Mouse (Mus musculus): ENCODE measurements at regions not wholly inside any gene's neighbourhood (a gene's known extent, or its start where the extent isn't known, plus 50 kb on each side); places are given as distances from the start of the nearest gene placed in this dataset.

DNA sequence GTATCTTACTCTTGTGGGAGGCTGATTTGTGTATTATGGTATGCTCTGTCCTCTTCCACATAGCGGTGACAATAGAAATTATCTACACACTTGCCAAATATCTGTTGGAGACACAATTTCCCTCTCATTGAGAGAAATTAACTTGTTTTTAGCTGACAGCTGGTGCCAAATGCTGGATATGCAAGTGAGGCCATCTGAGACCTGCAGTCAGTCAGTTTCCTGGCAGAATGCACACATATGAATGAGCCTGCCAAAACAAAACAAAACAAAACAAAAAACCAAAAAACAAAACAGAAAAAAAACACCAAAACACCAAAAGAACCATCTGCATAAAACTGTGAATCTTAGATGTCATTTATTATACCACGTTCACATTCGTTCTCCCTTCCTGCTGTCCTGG is 233.7 kb upstream of the Gm12728 start:
- no peak for DNase-seq (ENCODE audit: low spot score in 2 of 2)

DNA sequence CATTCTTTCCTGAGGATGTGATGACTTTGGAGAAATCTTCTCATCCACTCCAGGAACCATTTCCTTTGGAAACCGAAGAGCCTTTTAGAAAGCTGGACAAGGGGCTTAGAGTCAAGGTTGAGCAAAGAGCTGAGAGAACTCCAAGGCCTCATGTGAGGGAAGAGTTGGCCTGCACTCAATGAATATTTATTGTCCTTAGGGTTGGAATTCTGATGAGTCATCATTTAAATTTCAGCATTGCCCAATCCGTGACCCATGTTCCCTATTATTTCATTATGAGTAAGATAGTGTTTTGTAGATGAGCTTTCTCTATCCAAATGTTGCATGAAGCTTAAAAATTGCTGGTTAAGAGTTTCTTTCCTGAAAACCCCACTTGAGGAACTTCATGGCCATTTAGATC is 232.3 kb upstream of the Gm12728 start:
- DNase-seq (ENCODE audit: low spot score in 2 of 2) = no peak

DNA sequence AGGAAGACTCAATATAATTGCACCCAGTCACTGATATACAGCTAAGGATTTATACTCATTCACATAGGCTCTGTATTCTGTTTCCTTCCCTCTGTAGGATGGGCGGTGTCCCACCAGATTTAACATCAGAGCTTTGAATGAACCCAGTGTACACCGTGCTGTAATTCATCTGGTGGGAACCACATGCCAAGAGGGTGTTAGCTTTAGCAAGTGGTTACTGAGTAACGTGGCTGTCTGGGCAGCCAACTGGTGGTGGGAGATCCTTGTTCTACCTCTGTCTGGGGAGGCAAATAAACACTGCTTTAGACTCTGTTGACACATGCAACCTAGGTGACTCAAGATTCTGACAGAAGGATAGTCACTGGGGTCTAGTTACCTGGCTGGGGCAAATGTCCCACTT is 229.6 kb upstream of the Gm12728 start:
- no peak for DNase-seq (ENCODE audit: low spot score in 2 of 2)

DNA sequence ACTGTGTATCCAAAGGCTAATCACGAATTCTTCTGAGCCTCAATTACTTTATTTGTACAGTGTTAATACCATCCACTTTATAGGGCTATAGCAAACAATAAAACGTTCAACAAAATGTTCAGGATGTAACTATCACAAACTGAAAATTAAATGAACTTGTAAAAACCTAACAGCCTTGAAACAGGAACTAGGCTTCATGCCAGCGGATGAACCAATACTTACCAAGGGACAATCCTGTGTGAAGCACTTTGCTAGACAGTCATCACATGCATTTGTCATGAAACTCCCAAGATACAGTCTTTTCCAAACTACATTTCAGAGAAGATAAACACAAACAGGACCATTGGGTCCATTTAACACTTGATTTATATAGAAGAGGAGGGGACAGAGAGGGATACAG is 228.9 kb upstream of the Gm12728 start:
- DNase-seq (ENCODE audit: low spot score in 2 of 2) = no peak

DNA sequence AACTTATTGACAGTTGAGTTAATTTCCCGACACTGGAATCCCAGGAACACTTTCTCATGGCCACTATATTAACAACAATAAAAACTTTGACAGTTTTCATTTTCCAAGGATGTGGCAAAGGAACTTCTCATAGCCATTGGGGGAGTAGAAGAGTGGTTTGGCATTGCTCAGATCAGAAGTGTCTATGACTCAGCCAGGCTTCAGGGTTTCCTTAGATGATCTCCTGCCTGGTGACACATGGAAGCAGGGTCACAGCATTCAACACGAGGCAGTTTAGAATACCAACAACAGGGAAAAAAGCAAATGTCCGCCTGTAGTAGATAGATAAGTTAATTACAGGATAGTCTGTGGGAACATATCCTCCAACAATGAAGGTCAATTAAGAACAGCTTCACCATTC is 228.1 kb upstream of the Gm12728 start:
- no peak for DNase-seq (ENCODE audit: low spot score in 2 of 2)

DNA sequence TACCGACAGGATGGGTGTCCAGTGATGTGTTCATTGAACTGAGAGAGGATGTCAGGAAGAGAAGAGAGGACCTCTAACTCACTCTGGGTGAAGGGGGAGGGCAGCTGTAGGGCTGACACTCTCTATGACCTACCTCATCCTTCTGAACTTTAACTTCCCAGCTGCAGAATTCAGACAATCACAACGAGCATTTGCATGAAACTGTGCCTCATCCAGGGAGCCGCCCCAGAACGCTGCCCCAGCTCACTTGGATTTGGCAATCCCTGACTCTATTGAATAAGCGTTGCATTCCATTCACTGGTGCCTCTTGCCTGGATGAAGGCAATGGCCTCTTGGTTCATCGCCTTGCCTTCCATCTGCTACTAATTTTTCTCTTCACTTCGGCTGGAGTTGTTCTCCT is 223.9 kb upstream of the Gm12728 start:
- DNase-seq (ENCODE audit: low spot score in 2 of 2) = no peak

DNA sequence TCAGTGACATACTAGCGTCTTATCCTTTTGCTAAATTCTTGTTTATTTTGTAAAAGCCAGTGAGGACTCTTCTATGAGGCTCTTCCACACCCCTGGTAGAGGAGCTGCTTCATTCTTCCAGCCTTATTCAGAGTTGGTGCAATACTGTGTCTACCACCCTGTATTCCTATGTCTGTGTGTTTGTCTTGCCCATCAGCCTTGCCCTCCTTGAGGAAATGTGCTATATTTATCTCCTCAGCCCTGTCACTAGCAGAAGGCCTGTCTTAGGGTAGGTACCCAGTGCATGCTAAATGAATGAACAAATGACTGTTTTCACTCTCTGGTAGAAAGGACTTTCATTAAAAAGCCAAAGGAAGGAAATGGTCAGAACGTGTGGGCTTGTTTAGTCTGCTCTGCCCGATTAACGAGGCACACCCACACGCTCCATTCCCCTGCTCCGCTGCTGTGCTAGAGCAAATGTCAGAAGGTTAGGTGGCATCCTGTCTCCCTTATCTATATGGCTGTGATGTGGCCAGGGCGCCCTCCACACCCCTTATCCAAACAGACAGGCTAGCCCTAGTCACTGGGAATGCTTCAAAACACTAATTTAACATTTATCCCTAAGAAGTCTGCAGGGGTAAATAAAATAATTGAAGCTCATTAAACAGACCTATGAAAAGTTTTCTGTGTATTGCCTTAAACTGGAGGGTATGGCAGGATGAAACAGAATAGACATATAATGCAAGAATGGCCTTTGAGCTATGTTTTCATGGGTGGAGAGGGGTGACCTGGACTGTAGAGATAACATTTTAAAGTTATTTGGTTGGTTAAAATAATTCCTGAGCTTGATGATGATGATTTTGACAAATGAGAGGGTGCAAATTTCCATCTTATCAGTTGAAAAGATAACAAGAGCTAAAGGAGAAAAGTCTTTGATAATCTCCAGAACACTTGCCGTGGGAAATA is 222.9 kb upstream of the Gm12728 start:
- DNase-seq (ENCODE audit: low spot score in 2 of 2) = no peak

DNA sequence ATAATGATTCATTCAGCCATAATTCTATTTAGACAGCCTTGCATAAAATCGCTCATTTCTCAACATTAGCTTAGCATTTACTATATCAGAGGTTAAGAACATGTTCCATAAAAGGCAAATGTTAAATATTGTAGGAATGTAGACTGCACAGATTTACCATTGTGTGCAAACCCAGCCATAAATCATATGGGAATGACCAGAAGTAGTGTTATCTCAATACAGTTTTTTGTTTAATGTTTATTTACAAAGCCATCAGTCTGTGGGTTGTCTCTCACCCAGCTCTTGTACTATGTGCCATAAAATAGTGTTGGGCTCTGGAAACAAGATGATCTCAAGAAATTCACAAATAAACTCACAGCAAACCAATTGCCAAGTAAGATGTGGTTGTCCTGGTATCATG is 220.0 kb upstream of the Gm12728 start:
- DNase-seq (ENCODE audit: low spot score in 2 of 2) = no peak

DNA sequence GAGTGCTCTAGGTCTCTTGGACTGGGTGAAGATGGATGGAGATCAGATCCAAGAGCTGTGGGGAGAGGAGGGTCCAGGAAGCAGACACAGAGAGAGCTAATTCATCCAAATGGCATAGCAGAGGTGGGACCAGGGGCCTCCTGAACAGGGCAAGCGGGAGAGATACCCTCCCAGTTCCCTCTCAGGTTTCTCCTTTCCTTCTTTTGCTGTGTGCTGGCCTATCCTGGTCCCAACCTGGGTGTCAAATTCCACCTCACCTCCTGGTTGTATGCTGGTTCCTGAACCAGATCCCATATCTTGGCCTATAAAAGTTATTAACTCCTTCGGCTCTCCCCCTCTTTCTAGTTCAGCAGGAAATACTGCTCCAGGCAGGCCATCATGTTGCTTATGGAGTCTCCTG is 214.1 kb upstream of the Gm12728 start:
- DNase-seq (ENCODE audit: low spot score in 2 of 2) = no peak

DNA sequence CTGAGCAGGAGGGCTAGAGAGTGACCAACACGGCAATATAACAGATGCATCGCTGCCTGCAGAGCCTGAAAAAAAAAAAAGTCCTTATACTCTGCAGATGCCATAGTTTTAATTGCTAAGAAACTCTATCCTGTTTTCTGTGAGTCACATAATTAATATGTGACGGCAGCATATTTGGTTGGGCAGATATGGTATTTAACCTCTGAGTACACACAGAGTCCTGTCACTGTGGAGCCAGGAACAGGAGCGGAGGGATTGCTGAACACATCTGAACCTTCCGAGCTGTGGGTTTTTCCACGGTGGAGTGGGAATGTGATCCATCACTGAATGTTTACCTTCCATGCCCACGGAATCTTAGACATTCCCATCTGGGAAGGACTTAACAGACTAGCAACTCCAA is 208.7 kb upstream of the Gm12728 start:
- no peak for DNase-seq (ENCODE audit: low spot score in 2 of 2)

DNA sequence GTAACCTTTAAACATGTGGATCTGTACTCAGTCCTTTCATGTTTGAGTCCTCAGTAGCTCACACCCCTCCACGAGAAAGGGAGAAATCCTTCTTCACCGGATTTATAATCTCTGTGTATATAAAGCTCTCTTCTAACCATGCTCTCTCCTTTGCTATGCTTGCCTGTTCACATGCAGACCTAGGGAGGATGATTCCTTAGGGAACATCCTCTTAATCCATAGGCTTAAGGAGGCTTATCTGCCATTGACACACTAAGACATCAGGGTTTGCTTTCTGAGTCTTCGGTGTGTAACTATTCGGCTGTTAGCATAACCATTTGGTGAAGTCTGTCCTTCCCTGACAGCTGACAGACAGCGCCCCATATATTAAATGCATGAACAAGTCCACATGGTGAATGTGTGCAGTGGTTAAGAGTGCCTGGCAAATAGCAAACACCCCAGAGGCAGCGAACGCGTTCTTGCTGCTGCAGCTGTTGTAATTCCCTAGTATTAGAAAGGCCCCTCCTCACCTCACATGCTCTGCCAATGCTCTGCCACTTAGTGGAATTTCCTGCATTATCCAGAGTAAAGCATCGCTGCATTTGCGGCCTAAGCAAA is 205.2 kb upstream of the Gm12728 start:
- no peak for DNase-seq (ENCODE audit: low spot score in 2 of 2)

DNA sequence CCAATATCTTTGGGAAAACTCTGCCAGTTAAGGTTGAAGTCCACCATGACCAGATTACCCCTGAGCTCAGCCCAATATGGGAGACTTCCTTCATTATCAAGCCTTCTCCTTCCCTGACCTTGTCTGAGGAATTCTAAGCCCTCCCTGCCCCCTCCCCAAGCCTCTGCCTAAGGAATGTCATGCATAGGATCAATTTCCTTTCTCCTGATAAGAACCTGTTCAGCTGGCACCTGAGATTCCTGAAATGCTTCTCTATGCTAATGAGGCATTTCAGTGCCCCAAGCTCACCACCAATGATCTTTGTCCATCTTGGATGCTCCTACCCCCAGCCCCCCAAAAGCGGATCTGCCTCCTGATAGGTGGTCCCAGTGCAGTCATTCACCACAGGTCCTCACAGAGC is 186.0 kb upstream of the Gm12728 start:
- no peak for DNase-seq (ENCODE audit: low spot score in 2 of 2)

DNA sequence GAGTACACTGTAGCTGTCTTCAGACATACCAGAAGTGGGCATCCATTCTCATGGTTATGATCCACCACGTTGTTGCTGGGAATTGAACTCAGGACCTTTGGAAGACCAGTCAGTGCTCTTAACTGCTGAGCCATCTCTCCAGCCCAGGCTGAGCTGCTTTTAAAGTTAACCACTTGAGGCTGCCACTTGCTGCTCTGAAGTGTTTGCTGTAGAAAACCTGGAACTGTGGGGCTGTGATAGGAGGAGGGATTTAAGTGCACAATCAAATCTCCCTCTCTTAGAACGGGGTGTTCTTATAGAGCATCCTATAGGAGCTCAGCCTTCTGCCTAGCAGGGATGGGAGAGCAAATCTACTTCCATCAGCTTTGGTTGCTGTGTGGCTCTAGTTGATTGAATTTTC is 185.1 kb upstream of the Gm12728 start:
- DNase-seq (ENCODE audit: low spot score in 2 of 2) = no peak

DNA sequence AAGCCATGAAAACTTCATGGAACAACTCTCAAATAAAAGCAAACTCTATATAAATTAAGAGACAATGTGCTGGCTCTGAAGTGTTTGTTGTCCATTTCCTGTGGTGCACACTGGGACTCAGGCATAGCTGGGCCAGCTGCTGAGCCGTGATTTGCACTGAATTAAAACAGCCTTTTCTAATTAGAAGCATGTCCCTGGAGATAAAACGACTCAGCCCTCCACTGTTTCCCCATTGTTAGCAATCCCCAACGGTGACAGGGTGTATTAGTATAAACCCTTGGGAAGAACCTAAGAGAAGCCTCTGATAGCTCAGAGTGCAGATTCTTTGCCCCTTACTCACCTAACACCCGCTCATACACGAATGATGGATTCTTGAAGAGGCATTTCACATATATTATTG is 182.9 kb upstream of the Gm12728 start:
- DNase-seq (ENCODE audit: low spot score in 2 of 2) = no peak

DNA sequence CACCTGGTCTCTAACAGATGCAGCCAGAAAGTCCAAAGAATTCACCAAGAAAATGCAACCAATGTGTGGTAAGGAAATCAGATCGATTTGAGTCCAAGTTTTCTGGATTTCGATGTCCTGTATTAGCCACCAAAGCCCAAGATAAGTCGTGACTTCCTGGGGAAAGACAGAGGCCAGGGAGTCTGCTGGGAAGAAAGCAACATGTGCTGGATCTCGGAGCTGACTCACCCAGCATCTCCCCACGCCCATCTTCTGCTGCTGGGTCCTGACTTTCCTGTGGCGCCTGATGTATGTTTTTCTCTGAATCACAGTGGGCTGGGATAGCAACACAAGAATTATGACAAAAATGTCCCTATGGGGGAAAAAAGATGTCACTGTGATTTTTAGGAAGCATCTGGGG is 178.8 kb upstream of the Gm12728 start:
- DNase-seq (ENCODE audit: low spot score in 2 of 2) = no peak

DNA sequence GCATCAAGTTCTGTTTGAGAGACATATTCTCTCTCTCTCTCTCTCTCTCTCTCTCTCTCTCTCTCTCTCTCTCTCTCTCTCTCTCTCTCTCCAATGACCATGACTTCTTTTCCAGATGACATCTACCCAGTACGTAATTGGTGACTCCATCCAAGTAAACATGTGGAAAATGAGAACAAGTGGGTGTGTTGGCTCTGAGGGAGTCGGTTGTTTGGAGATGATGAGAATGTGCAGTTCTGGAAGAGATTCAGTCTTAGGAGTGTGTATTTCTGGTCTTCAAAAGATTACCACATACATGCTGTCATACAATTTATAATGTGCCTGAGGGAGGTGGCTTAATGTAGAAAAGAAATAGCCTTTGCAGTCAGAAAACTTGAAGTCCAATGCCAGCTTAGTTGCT is 175.3 kb upstream of the Gm12728 start:
- DNase-seq (ENCODE audit: low spot score in 2 of 2) = no peak

DNA sequence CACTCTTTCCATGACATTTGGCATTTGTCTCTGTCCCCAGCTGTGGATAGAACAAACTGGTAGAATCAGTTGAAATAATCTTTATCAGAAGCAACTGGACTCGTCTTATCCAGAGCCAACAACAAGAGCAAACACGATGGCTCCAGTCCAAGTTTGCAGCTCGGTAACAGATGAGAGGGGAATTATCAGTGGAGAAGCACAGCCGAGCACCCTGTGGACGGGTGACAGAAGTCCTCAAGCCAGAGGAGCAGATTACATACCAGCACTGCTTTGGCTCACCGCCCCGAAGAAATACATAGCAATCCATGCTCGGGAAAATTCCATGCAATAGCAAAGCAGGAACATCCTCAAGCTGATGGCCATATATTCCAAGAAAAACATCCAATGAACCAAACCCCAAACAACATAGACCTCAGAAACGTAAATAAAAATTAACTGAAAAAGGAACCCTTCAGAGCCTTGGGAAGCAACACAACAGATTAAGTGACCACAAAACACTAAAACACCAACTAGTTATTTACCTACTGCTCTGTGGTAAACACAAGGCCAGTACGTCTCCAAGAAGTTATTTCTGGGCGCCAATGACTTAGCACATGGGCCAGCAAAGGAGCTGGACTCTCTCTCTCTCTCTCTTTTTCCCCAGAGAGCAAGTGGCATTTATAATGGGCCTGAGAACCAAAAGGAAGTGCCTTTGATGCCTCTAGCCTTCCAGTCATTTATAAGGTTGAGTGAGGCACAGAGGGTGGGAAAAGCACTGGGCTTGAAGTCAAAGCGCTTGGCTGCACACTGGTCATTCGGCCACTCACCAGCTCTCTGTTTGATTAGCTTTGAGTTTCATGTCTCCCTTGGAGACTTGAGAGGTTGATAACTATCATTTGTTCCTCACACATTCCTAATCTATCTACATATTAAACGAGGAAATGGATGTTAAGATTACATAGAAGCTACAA is 163.0 kb upstream of the Gm12728 start:
- DNase-seq (ENCODE audit: low spot score in 2 of 2) = peak in 1 of 2 experiments; percentile 12

DNA sequence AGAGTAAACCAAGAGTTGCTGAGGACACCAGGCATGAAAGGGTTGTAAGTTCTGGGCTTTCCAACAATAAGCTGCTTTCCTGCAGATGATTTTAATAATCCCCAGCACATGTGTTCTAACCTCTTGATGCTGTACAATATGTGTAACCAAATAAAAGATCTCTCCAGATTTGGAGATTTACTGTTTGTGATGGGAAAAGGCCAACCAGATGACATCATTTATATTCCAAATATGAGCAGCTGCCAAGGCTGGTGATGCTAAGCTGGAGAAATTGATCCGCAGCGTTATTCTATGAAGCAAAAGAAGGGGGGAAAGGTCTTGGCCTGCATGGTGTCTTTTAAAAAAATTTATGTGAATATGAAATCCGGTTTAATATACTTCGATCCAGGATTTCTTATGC is 160.1 kb upstream of the Gm12728 start:
- no peak for DNase-seq (ENCODE audit: low spot score in 2 of 2)

DNA sequence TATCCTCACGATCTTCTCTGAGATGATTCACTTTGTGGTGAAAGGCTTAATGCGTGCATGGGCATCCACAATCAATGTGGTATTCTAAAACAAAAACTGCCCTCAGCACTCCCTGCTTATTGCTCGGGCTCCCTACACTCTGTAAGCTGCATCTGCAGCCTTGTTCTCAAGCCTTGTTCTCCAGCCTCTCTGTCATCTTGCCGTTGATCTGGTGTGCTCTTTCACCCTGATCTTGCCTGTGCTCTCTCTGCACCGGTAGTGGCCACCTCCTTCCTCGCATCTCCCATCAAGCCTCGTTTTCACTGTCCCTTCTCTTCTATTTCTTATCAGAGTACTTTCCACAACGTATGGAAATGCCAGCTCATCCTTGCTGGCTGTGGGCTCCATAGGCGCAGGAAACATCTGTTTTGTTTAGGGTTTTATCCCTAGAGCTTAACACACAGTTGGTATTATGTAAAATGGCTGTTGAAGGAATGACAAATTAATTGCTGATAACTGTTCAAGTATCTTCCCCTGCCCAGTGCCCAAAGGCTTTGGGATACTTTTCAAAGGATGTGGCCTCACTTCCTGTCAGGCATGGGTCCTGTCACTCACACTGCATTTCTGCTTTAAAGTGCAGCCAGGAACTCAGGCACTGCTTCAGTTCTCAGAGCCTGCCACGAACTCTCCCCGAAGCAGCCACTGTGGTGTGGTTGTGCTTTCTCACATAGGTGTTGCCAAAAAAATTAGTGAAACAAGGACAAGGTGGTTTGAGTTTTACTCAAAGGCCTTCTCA is 158.9 kb upstream of the Gm12728 start:
- no peak for DNase-seq (ENCODE audit: low spot score in 2 of 2)

DNA sequence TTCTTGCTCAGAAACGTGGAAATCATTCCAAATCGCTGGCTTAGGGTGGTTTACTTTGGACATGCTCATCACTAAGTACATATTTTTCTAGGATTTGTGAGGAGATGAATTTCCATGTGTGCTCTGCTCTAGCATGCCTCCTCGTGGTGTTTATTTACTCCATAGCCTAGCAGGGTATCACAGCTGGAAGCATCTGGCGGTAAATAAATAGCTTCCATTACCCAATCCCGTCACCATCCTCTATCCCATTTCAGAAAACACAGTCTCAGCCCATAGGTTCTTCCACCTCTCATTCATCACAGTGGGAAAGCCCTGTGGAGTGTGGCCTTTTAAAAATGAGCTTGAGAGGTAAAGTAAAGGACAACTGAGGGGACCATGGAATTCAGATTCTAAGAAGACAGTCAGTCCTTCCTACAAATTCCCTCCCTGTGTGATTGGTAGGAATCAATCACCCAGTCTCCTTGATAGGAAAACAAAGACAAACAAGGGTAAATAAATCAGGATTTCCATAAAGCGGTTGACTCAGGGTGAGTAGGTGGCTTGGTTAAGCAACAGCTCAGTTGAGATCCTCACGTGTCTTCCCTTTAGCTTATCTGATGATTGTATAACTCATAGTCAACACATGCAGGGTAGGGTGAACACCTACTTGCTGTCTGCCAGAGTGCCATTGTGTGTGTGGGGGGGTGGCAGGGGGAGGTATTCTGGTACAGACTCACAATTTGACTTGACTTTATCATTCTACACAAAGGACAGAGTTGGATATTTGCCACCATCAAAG is 156.9 kb upstream of the Gm12728 start:
- DNase-seq (ENCODE audit: low spot score in 2 of 2) = no peak

DNA sequence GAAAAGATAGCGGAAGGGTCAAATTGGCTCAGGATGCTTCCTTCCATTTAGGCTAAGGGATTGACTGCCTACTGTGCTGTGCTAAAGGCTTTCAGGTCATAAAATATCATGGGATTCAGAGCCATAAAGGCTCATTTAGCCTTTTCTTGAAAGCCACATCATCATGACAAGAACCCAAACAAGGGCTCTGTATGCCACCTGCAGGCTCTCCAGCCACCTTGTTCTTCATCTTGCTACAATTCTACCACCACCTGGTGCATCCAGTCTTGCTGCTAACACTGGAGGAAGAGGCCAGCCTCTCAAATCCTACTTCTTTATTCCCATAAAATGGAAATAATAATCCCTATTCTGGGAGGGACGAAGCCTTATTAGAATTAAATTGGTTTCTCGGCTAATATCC is 155.9 kb upstream of the Gm12728 start:
- no peak for DNase-seq (ENCODE audit: low spot score in 2 of 2)
